ENCODE assay signal across 8 mouse cellular contexts in the genomic region with DNA sequence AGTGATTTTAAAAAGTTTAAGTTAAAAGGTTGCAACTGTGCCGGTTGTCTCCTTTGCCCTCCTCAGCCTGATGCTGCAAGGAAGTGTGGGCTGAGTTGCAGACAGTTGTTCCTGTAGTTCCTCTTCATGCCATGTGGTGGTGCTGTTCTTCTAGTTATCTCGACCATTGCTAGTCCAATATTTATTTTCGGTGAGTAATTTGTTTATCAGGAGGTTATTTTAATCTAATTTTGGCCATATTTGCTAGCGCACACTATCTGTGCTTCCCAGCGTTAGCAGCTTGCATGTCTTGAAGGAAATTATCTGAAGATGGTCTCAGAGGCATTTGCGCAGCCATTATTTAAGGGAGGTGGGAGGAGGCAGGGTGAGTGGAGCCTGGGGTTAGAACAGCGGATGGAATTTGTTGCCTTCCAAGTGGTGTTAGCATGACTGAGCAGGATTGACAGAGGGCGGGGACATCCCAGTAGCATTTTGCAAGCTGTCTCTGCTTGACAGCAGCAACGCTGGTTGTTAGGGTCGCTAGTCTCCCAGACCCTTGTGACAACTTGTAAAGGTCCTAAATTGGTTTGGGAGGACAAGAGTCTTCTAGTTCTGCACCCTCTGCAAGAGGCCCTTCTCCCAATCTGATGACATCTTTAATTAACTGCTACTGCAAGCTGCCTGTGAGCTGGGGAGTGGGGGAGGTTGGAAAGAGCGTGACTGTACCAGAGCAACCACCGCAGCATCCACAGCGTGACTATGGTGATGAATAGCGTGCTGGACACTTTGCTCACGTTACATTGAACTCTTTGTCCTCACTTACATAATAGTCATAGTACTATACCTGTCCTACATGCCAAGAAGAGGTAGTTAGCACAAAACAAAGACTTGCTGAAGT.
A peak's percentile ranks its signal among the peaks of the same experiment; 100 is the strongest.
DNase-seq lines count a peak whose midpoint lies in the region; ATAC-seq lines count a peak whose summit lies in the region.

No protein-coding gene starts in this region.

- H3K4me1 ChIP-seq in hindbrain, embryonic 16.5 days (ENCODE audit: control insufficient read depth, insufficient read depth, low read depth, low read length) = peaks cover 13% of the 10 kb centered on the region

- H3K4me2 ChIP-seq in hindbrain, embryonic 16.5 days (ENCODE audit: low read length) = peak overlapping the region; percentile 78

- H3K27ac ChIP-seq in hindbrain, embryonic 16.5 days (ENCODE audit: low read depth, low read length) = peak overlapping the region; percentile 80

- WGBS in hindbrain, embryonic 16.5 days = 4% methylated on average over 15 of the region's 15 CpGs

- H3K9me3 ChIP-seq in hindbrain, embryonic 16.5 days (ENCODE audit: control insufficient read depth, low read length) = no peaks in the 10 kb centered on the region

- peak overlapping the region; percentile 60 for H3K9ac ChIP-seq in hindbrain, embryonic 16.5 days (ENCODE audit: low read depth, low read length)

- no peaks in the 10 kb centered on the region for H3K36me3 ChIP-seq in hindbrain, embryonic 16.5 days (ENCODE audit: control insufficient read depth, insufficient read depth, low read length)

- DNase-seq in T-cell, adult 2 months (ENCODE audit: low spot score) = peak; percentile 35
- peak; percentile 83 to 88 for DNase-seq in cerebellum, postnatal 10 days
- DNase-seq in frontal cortex, postnatal 25 days (ENCODE audit: low spot score in 2 of 2) = peak; percentile 43 to 63
- peak; percentile 63 to 76 for DNase-seq in layer of hippocampus, postnatal 36 days
- DNase-seq in lung, postnatal 14 days = peak; percentile 54
- DNase-seq in retina, postnatal 7 days (ENCODE audit: low read depth, low spot score) = peak; percentile 42

- H3K27me3 ChIP-seq in hindbrain, embryonic 16.5 days (replicated peaks; ENCODE audit: control insufficient read depth, insufficient read depth, low read length) = no peaks in the 10 kb centered on the region

- peak overlapping the region; percentile 43 for H3K4me3 ChIP-seq in hindbrain, embryonic 16.5 days (ENCODE audit: low read length)

- ATAC-seq in hindbrain, embryonic 16.5 days = peak; percentile 93
- no peak for ATAC-seq in erythroblast, adult 5-6 weeks (replicated peaks; ENCODE audit: low FRiP score, poor library complexity, severe bottlenecking)

Comparison
In these comparisons a context has a peak if more than half of its experiments do, and no peak if none do; other contexts are left out.
1. DNase-seq: peak in every context shown above with its lines; median percentile 86 in cerebellum, postnatal 10 days; 70 in layer of hippocampus, postnatal 36 days; 54 in lung, postnatal 14 days; 53 in frontal cortex, postnatal 25 days; 42 in retina, postnatal 7 days; 35 in T-cell, adult 2 months.